Mouse (Mus musculus) midbrain, embryonic 13.5 days (tissue): ENCODE results near the gene Cstb. TPM values are rescaled to one million over a fixed set of nuclear protein-coding genes. Genes with fewer than 3 reads are reported as not detected.

Experiments
- ATAC-seq: fragments of 200-750 bp; cut with Nextera tagmentation; 2 replicates; pipeline ENCODE4 v1.8.0; 2017; ENCODE audit warnings: mild to moderate bottlenecking, moderate TSS enrichment, moderate library complexity
- H3K27ac ChIP-seq: fragments of 300-500 bp; sonication (generic); 2 replicates; pipeline ENCODE4 v1.5.1; 2015; ENCODE audit warnings: inconsistent platforms, mild to moderate bottlenecking, moderate library complexity
- H3K27me3 ChIP-seq: fragments of 300-500 bp; sonication (generic); 2 replicates; pipeline ENCODE4 v1.6.1; 2015; ENCODE audit warnings: mild to moderate bottlenecking, inconsistent platforms
- H3K36me3 ChIP-seq: fragments of 300-500 bp; sonication (generic); 2 replicates; pipeline ENCODE4 v1.6.1; 2015; ENCODE audit warnings: mild to moderate bottlenecking, inconsistent platforms
- H3K4me1 ChIP-seq: fragments of 300-500 bp; sonication (generic); replicated peaks from 2 replicates; pipeline ENCODE4 v1.6.1; 2015; ENCODE audit warnings: inconsistent platforms
- H3K4me2 ChIP-seq: fragments of 300-500 bp; sonication (generic); replicated peaks from 2 replicates; pipeline ENCODE4 v1.6.1; 2015; ENCODE audit warnings: moderate library complexity, mild to moderate bottlenecking, inconsistent platforms
- H3K4me3 ChIP-seq: fragments of 300-500 bp; sonication (generic); replicated peaks from 2 replicates; pipeline ENCODE4 v1.5.1; 2015; ENCODE audit warnings: mild to moderate bottlenecking, inconsistent platforms
- H3K9ac ChIP-seq: fragments of 300-500 bp; sonication (generic); replicated peaks from 2 replicates; pipeline ENCODE4 v1.6.1; 2015; ENCODE audit warnings: mild to moderate bottlenecking, inconsistent platforms
- H3K9me3 ChIP-seq: fragments of 300-500 bp; sonication (generic); 2 replicates; pipeline ENCODE4 v1.6.1; 2016; ENCODE audit warnings: mild to moderate bottlenecking, inconsistent platforms
- WGBS: fragments of 180-500 bp; shearing (Covaris S2); methylation state at CpG from one replicate; pipeline ENCODE4 v1.1.7; 2015; 5-methylcytosine and 5-hydroxymethylcytosine counted together
- polyA plus RNA-seq: library from polyadenylated mRNA; unstranded; fragments of >200 nt; fragmentation: Nextera tagmentation; extraction: Ambion mirVana; gene quantifications from 2 replicates; pipeline ENCODE4 v1.2.1, GENCODE M21; 2015

The Cstb gene
- polyA plus RNA-seq, 1 experiment from 2014 or later = 91.6 TPM

- H3K9me3 ChIP-seq = no peaks in the 10 kb centered on the region
- peaks cover 55% of the 10 kb centered on the region for H3K36me3 ChIP-seq
- H3K9ac ChIP-seq = no peak overlapping the region
- ATAC-seq = no peak
- H3K4me3 ChIP-seq = no peak overlapping the region
- 90% methylated on average over 3 of the region's 3 CpGs for WGBS
- peaks cover 4% of the 10 kb centered on the region for H3K4me1 ChIP-seq
- no peak overlapping the region for H3K27ac ChIP-seq
- no peak overlapping the region for H3K4me2 ChIP-seq
- H3K27me3 ChIP-seq = no peaks in the 10 kb centered on the region
Observed at GRCm38 (mm10) chr10:78447396-78447795, 21.9 kb downstream of the Cstb start.

GRCm38 (mm10) chr10:78450761-78451160 is 25.3 kb downstream of the Cstb start:
- Histone ChIP-seq H3K4me1 (peaks cover 12% of the 10 kb centered on the region), H3K36me3 (peaks cover 33% of the 10 kb centered on the region), H3K27me3 (no peaks in the 10 kb centered on the region), H3K27ac (no peak overlapping the region), H3K9ac (no peak overlapping the region), H3K4me2 (no peak overlapping the region), H3K9me3 (no peaks in the 10 kb centered on the region), H3K4me3 (no peak overlapping the region)
- no peak for ATAC-seq
- 90% methylated on average over 5 of the region's 5 CpGs for WGBS

- H3K9me3 ChIP-seq = no peaks in the 10 kb centered on the region
- WGBS = 10% methylated on average over 4 of the region's 4 CpGs
- peaks cover 14% of the 10 kb centered on the region for H3K4me1 ChIP-seq
- H3K27me3 ChIP-seq = no peaks in the 10 kb centered on the region
- peak; percentile 43 for ATAC-seq
- H3K4me2 ChIP-seq = no peak overlapping the region
- no peak overlapping the region for H3K4me3 ChIP-seq
- H3K9ac ChIP-seq = no peak overlapping the region
- H3K36me3 ChIP-seq = peaks cover 17% of the 10 kb centered on the region
- 0 out of 2 replicates have a peak overlapping the region, but pooled peaks have one; percentile 19 for H3K27ac ChIP-seq
Observed at GRCm38 (mm10) chr10:78452641-78453040, 27.2 kb downstream of the Cstb start.

GRCm38 (mm10) chr10:78456696-78457095 is 31.2 kb downstream of the Cstb start:
- H3K4me3 ChIP-seq = no peak overlapping the region
- no peak overlapping the region for H3K4me2 ChIP-seq
- peak overlapping the region; percentile 3; the same call in 1 of the 2 replicates for H3K27ac ChIP-seq
- no peaks in the 10 kb centered on the region for H3K36me3 ChIP-seq
- no peak overlapping the region for H3K9ac ChIP-seq
- H3K9me3 ChIP-seq = no peaks in the 10 kb centered on the region
- WGBS = 63% methylated on average over 13 of the region's 13 CpGs
- no peak for ATAC-seq
- H3K4me1 ChIP-seq = peaks cover 27% of the 10 kb centered on the region
- H3K27me3 ChIP-seq = no peaks in the 10 kb centered on the region

- ATAC-seq = peak; percentile 27; the same call in 1 of the 2 replicates
Observed at GRCm38 (mm10) chr10:78457495-78458347, 32.3 kb downstream of the Cstb start.

GRCm38 (mm10) chr10:78458348-78459111 is 33.1 kb downstream of the Cstb start:
- H3K4me2 ChIP-seq = no peak overlapping the region
- WGBS = 68% methylated on average over 5 of the region's 5 CpGs
- H3K4me3 ChIP-seq = no peak overlapping the region
- H3K4me1 ChIP-seq = peaks cover 19% of the 10 kb centered on the region
- ATAC-seq = 0 out of 2 replicates have a peak, but pooled peaks have one; percentile 21
- H3K9me3 ChIP-seq = no peaks in the 10 kb centered on the region
- H3K36me3 ChIP-seq = no peaks in the 10 kb centered on the region
- peak overlapping the region; percentile 16; the same call in 1 of the 2 replicates for H3K9ac ChIP-seq
- peak overlapping the region; percentile 39 for H3K27ac ChIP-seq
- peaks cover 10% of the 10 kb centered on the region; the same call in 1 of the 2 replicates for H3K27me3 ChIP-seq

More at GRCm38 (mm10) chr10:78457495-78458347, 32.3 kb downstream of the Cstb start:
- H3K4me3 ChIP-seq = no peak overlapping the region
- H3K36me3 ChIP-seq = no peaks in the 10 kb centered on the region
- 26% methylated on average over 10 of the region's 10 CpGs for WGBS
- H3K9me3 ChIP-seq = no peaks in the 10 kb centered on the region
- H3K27ac ChIP-seq = peak overlapping the region; percentile 35
- no peak overlapping the region for H3K4me2 ChIP-seq
- peak overlapping the region; percentile 16; the same call in 1 of the 2 replicates for H3K9ac ChIP-seq
- peaks cover 4% of the 10 kb centered on the region; the same call in 1 of the 2 replicates for H3K27me3 ChIP-seq
- H3K4me1 ChIP-seq = peaks cover 20% of the 10 kb centered on the region

- Histone ChIP-seq H3K9ac (no peak overlapping the region), H3K36me3 (no peaks in the 10 kb centered on the region), H3K27ac (no peak overlapping the region), H3K4me2 (no peak overlapping the region), H3K4me3 (no peak overlapping the region), H3K9me3 (no peaks in the 10 kb centered on the region), H3K27me3 (peaks cover 12% of the 10 kb centered on the region; the same call in 1 of the 2 replicates), H3K4me1 (peaks cover 31% of the 10 kb centered on the region)
- ATAC-seq = no peak
- WGBS = 41% methylated on average over 5 of the region's 5 CpGs
Observed at GRCm38 (mm10) chr10:78460463-78460862, 35.0 kb downstream of the Cstb start.

GRCm38 (mm10) chr10:78461767-78462166 is 36.3 kb downstream of the Cstb start:
- H3K9me3 ChIP-seq = no peaks in the 10 kb centered on the region
- H3K4me1 ChIP-seq = peaks cover 31% of the 10 kb centered on the region
- no peak overlapping the region for H3K4me2 ChIP-seq
- H3K4me3 ChIP-seq = no peak overlapping the region
- no peak overlapping the region for H3K27ac ChIP-seq
- no peak overlapping the region for H3K9ac ChIP-seq
- no peak for ATAC-seq
- H3K36me3 ChIP-seq = no peaks in the 10 kb centered on the region
- WGBS = 72% methylated on average over 4 of the region's 4 CpGs
- H3K27me3 ChIP-seq = peaks cover 12% of the 10 kb centered on the region; the same call in 1 of the 2 replicates

GRCm38 (mm10) chr10:78462945-78463768 is 37.7 kb downstream of the Cstb start:
- no peak for ATAC-seq
- 91% methylated on average over 8 of the region's 8 CpGs for WGBS
- peaks cover 24% of the 10 kb centered on the region for H3K4me1 ChIP-seq
- no peaks in the 10 kb centered on the region for H3K9me3 ChIP-seq
- 0 out of 2 replicates have a peak overlapping the region, but pooled peaks have one; percentile 74 for H3K9ac ChIP-seq
- no peak overlapping the region for H3K27ac ChIP-seq
- H3K27me3 ChIP-seq = peaks cover 12% of the 10 kb centered on the region; the same call in 1 of the 2 replicates
- peak overlapping the region; percentile 69 for H3K4me3 ChIP-seq
- H3K4me2 ChIP-seq = peak overlapping the region; percentile 97
- H3K36me3 ChIP-seq = no peaks in the 10 kb centered on the region

- H3K36me3 ChIP-seq = no peaks in the 10 kb centered on the region
- H3K9me3 ChIP-seq = no peaks in the 10 kb centered on the region
- H3K27ac ChIP-seq = no peak overlapping the region
- peak overlapping the region; percentile 69 for H3K4me3 ChIP-seq
- H3K4me1 ChIP-seq = peaks cover 17% of the 10 kb centered on the region
- no peak for ATAC-seq
- H3K27me3 ChIP-seq = peaks cover 12% of the 10 kb centered on the region; the same call in 1 of the 2 replicates
- peak overlapping the region; percentile 97 for H3K4me2 ChIP-seq
- H3K9ac ChIP-seq = peak overlapping the region; percentile 74; the same call in 1 of the 2 replicates
- 94% methylated on average over 3 of the region's 3 CpGs for WGBS
Observed at GRCm38 (mm10) chr10:78463769-78464167, 38.3 kb downstream of the Cstb start.

GRCm38 (mm10) chr10:78464201-78464791 is 38.8 kb downstream of the Cstb start:
- H3K27me3 ChIP-seq = peaks cover 12% of the 10 kb centered on the region; the same call in 1 of the 2 replicates
- H3K4me3 ChIP-seq = peak overlapping the region; percentile 69
- no peaks in the 10 kb centered on the region for H3K9me3 ChIP-seq
- peaks cover 16% of the 10 kb centered on the region for H3K4me1 ChIP-seq
- peak overlapping the region; percentile 48 for H3K27ac ChIP-seq
- peak; percentile 69 for ATAC-seq
- peak overlapping the region; percentile 97 for H3K4me2 ChIP-seq
- H3K9ac ChIP-seq = peak overlapping the region; percentile 74
- no peaks in the 10 kb centered on the region for H3K36me3 ChIP-seq
- 1% methylated on average over 32 of the region's 32 CpGs for WGBS
